Mouse (Mus musculus): ENCODE data around the gene Gpatch11. TPM values are rescaled to one million over a fixed set of nuclear protein-coding genes. Genes with fewer than 3 reads are reported as not detected.

Gpatch11 gene
- polyA plus RNA-seq, 1 experiment from 2014 or later, result 38.3 TPM

GRCm38 (mm10) chr17:78809582-78809981 is 25.8 kb upstream of the Gpatch11 start:
- Histone ChIP-seq H3K9ac (ENCODE audit: low read length) (no peak overlapping the region), H3K4me1 (ENCODE audit: control insufficient read depth, insufficient read depth, low read length) (no peaks in the 10 kb centered on the region), H3K36me3 (ENCODE audit: control insufficient read depth, insufficient read depth, low read length) (peaks cover 54% of the 10 kb centered on the region), H3K27ac (ENCODE audit: low read depth, low read length) (no peak overlapping the region), H3K4me3 (ENCODE audit: low read depth, low read length) (no peak overlapping the region), H3K4me2 (ENCODE audit: low read length) (no peak overlapping the region), H3K27me3 (replicated peaks; ENCODE audit: control insufficient read depth, insufficient read depth, low read length) (no peaks in the 10 kb centered on the region), H3K9me3 (replicated peaks; ENCODE audit: control insufficient read depth, low read length) (no peaks in the 10 kb centered on the region)
- WGBS, result 95% methylated on average over 3 of the region's 3 CpGs
- DNase-seq (ENCODE audit: low spot score), result no peak
- ATAC-seq, result no peak

GRCm38 (mm10) chr17:78824346-78824745 is 11.0 kb upstream of the Gpatch11 start:
- H3K4me3 ChIP-seq (ENCODE audit: low read depth, low read length), result no peak overlapping the region
- no peaks in the 10 kb centered on the region for H3K9me3 ChIP-seq (replicated peaks; ENCODE audit: control insufficient read depth, low read length)
- H3K9ac ChIP-seq (ENCODE audit: low read length), result no peak overlapping the region
- WGBS, result 93% methylated on average over 13 of the region's 13 CpGs
- no peak for DNase-seq (ENCODE audit: low spot score)
- peaks cover 80% of the 10 kb centered on the region for H3K36me3 ChIP-seq (ENCODE audit: control insufficient read depth, insufficient read depth, low read length)
- H3K27ac ChIP-seq (ENCODE audit: low read depth, low read length), result no peak overlapping the region
- no peak for ATAC-seq
- no peak overlapping the region for H3K4me2 ChIP-seq (ENCODE audit: low read length)
- H3K4me1 ChIP-seq (ENCODE audit: control insufficient read depth, insufficient read depth, low read length), result no peaks in the 10 kb centered on the region
- no peaks in the 10 kb centered on the region for H3K27me3 ChIP-seq (replicated peaks; ENCODE audit: control insufficient read depth, insufficient read depth, low read length)

- 25% methylated on average over 2 of the region's 2 CpGs for WGBS
- ATAC-seq (no peak), DNase-seq (ENCODE audit: low spot score) (peak; percentile 25)
- Histone ChIP-seq H3K9ac (ENCODE audit: low read length) (peak overlapping the region; percentile 86), H3K4me2 (ENCODE audit: low read length) (peak overlapping the region; percentile 82), H3K4me1 (ENCODE audit: control insufficient read depth, insufficient read depth, low read length) (0 out of 2 replicates have a peak, but pooled peaks cover 2% of the 10 kb centered on the region), H3K27me3 (replicated peaks; ENCODE audit: control insufficient read depth, insufficient read depth, low read length) (no peaks in the 10 kb centered on the region), H3K36me3 (ENCODE audit: control insufficient read depth, insufficient read depth, low read length) (peaks cover 31% of the 10 kb centered on the region), H3K27ac (ENCODE audit: low read depth, low read length) (peak overlapping the region; percentile 74; the same call in 1 of the 2 replicates), H3K4me3 (ENCODE audit: low read depth, low read length) (peak overlapping the region; percentile 85), H3K9me3 (replicated peaks; ENCODE audit: control insufficient read depth, low read length) (no peaks in the 10 kb centered on the region)
Measured at GRCm38 (mm10) chr17:78836056-78836455, 689 bp downstream of the Gpatch11 start.

- DNase-seq (ENCODE audit: low spot score) (no peak), ATAC-seq (no peak)
- 93% methylated on average over 7 of the region's 7 CpGs for WGBS
- Histone ChIP-seq H3K9me3 (replicated peaks; ENCODE audit: control insufficient read depth, low read length) (no peaks in the 10 kb centered on the region), H3K27ac (ENCODE audit: low read depth, low read length) (no peak overlapping the region), H3K9ac (ENCODE audit: low read length) (no peak overlapping the region), H3K27me3 (replicated peaks; ENCODE audit: control insufficient read depth, insufficient read depth, low read length) (no peaks in the 10 kb centered on the region), H3K4me3 (ENCODE audit: low read depth, low read length) (no peak overlapping the region), H3K36me3 (ENCODE audit: control insufficient read depth, insufficient read depth, low read length) (peaks cover 82% of the 10 kb centered on the region), H3K4me1 (ENCODE audit: control insufficient read depth, insufficient read depth, low read length) (no peaks in the 10 kb centered on the region), H3K4me2 (ENCODE audit: low read length) (no peak overlapping the region)
Measured at GRCm38 (mm10) chr17:78842271-78842928, 7.0 kb downstream of the Gpatch11 start.

- no peak for ATAC-seq
- no peaks in the 10 kb centered on the region for H3K9me3 ChIP-seq (replicated peaks; ENCODE audit: control insufficient read depth, low read length)
Measured at GRCm38 (mm10) chr17:78856243-78856642, 20.9 kb downstream of the Gpatch11 start.

GRCm38 (mm10) chr17:78873886-78874285 is 38.5 kb downstream of the Gpatch11 start:
- no peaks in the 10 kb centered on the region for H3K27me3 ChIP-seq (replicated peaks; ENCODE audit: control insufficient read depth, insufficient read depth, low read length)
- no peak overlapping the region for H3K4me2 ChIP-seq (ENCODE audit: low read length)
- ATAC-seq, result no peak
- WGBS, result 86% methylated on average over 6 of the region's 6 CpGs
- H3K9ac ChIP-seq (ENCODE audit: low read length), result no peak overlapping the region
- no peaks in the 10 kb centered on the region for H3K4me1 ChIP-seq (ENCODE audit: control insufficient read depth, insufficient read depth, low read length)
- no peak for DNase-seq (ENCODE audit: low spot score)
- H3K9me3 ChIP-seq (replicated peaks; ENCODE audit: control insufficient read depth, low read length), result no peaks in the 10 kb centered on the region
- no peak overlapping the region for H3K27ac ChIP-seq (ENCODE audit: low read depth, low read length)
- no peaks in the 10 kb centered on the region for H3K36me3 ChIP-seq (ENCODE audit: control insufficient read depth, insufficient read depth, low read length)
- H3K4me3 ChIP-seq (ENCODE audit: low read depth, low read length), result no peak overlapping the region

More at GRCm38 (mm10) chr17:78856243-78856642, 20.9 kb downstream of the Gpatch11 start:
- H3K27ac ChIP-seq (ENCODE audit: low read depth, low read length), result no peak overlapping the region
- H3K4me2 ChIP-seq (ENCODE audit: low read length), result no peak overlapping the region
- no peaks in the 10 kb centered on the region for H3K4me1 ChIP-seq (ENCODE audit: control insufficient read depth, insufficient read depth, low read length)
- WGBS, result 90% methylated on average over 10 of the region's 10 CpGs
- no peaks in the 10 kb centered on the region for H3K36me3 ChIP-seq (ENCODE audit: control insufficient read depth, insufficient read depth, low read length)
- H3K27me3 ChIP-seq (replicated peaks; ENCODE audit: control insufficient read depth, insufficient read depth, low read length), result no peaks in the 10 kb centered on the region
- no peak for DNase-seq (ENCODE audit: low spot score)
- H3K4me3 ChIP-seq (ENCODE audit: low read depth, low read length), result no peak overlapping the region
- H3K9ac ChIP-seq (ENCODE audit: low read length), result no peak overlapping the region

GRCm38 (mm10) chr17:78881878-78882304 is 46.5 kb downstream of the Gpatch11 start:
- H3K4me1 ChIP-seq (ENCODE audit: control insufficient read depth, insufficient read depth, low read length), result peaks cover 6% of the 10 kb centered on the region; the same call in 1 of the 2 replicates
- DNase-seq (ENCODE audit: low spot score), result peak; percentile 40
- H3K9ac ChIP-seq (ENCODE audit: low read length), result peak overlapping the region; percentile 63
- H3K36me3 ChIP-seq (ENCODE audit: control insufficient read depth, insufficient read depth, low read length), result no peaks in the 10 kb centered on the region
- peak overlapping the region; percentile 67 for H3K4me2 ChIP-seq (ENCODE audit: low read length)
- H3K27ac ChIP-seq (ENCODE audit: low read depth, low read length), result no peak overlapping the region
- ATAC-seq, result peak; percentile 83
- WGBS, result 10% methylated on average over 5 of the region's 7 CpGs
- no peaks in the 10 kb centered on the region for H3K9me3 ChIP-seq (replicated peaks; ENCODE audit: control insufficient read depth, low read length)
- no peaks in the 10 kb centered on the region for H3K27me3 ChIP-seq (replicated peaks; ENCODE audit: control insufficient read depth, insufficient read depth, low read length)
- H3K4me3 ChIP-seq (ENCODE audit: low read depth, low read length), result peak overlapping the region; percentile 38

- WGBS, result 3% methylated on average over 28 of the region's 28 CpGs
Measured at GRCm38 (mm10) chr17:78882401-78883112, 47.2 kb downstream of the Gpatch11 start, which contains the start of gene Eif2ak2. Gene Eif2ak2, minus strand, starts transcription at chr17:78882573.

GRCm38 (mm10) chr17:78883291-78883690 is 47.9 kb downstream of the Gpatch11 start:
- H3K9me3 ChIP-seq (replicated peaks; ENCODE audit: control insufficient read depth, low read length), result no peaks in the 10 kb centered on the region
- no peak overlapping the region for H3K27ac ChIP-seq (ENCODE audit: low read depth, low read length)
- no peak overlapping the region for H3K4me2 ChIP-seq (ENCODE audit: low read length)
- 91% methylated on average over 4 of the region's 4 CpGs for WGBS
- H3K36me3 ChIP-seq (ENCODE audit: control insufficient read depth, insufficient read depth, low read length), result no peaks in the 10 kb centered on the region
- no peaks in the 10 kb centered on the region for H3K27me3 ChIP-seq (replicated peaks; ENCODE audit: control insufficient read depth, insufficient read depth, low read length)
- no peak for DNase-seq (ENCODE audit: low spot score)
- no peak for ATAC-seq
- no peak overlapping the region for H3K4me3 ChIP-seq (ENCODE audit: low read depth, low read length)
- H3K9ac ChIP-seq (ENCODE audit: low read length), result no peak overlapping the region
- peaks cover 6% of the 10 kb centered on the region; the same call in 1 of the 2 replicates for H3K4me1 ChIP-seq (ENCODE audit: control insufficient read depth, insufficient read depth, low read length)

More at GRCm38 (mm10) chr17:78882401-78883112, 47.2 kb downstream of the Gpatch11 start, which contains the start of gene Eif2ak2:
- peak within 1 kb of the TSS; percentile 27; the same call in 1 of the 2 replicates for H3K27ac ChIP-seq (ENCODE audit: low read depth, low read length)
- H3K4me2 ChIP-seq (ENCODE audit: low read length), result peak within 1 kb of the TSS; percentile 67
- peak within 1 kb of the TSS; percentile 38 for H3K4me3 ChIP-seq (ENCODE audit: low read depth, low read length)
- H3K27me3 ChIP-seq (replicated peaks; ENCODE audit: control insufficient read depth, insufficient read depth, low read length), result no peaks in the 10 kb centered on the region
- DNase-seq (ENCODE audit: low spot score) (peak; percentile 50), ATAC-seq (peak; percentile 93)
- H3K9ac ChIP-seq (ENCODE audit: low read length), result peak within 1 kb of the TSS; percentile 63
- H3K36me3 ChIP-seq (ENCODE audit: control insufficient read depth, insufficient read depth, low read length), result no peaks in the 10 kb centered on the region
- peaks cover 6% of the 10 kb centered on the region; the same call in 1 of the 2 replicates for H3K4me1 ChIP-seq (ENCODE audit: control insufficient read depth, insufficient read depth, low read length)
- no peaks in the 10 kb centered on the region for H3K9me3 ChIP-seq (replicated peaks; ENCODE audit: control insufficient read depth, low read length)
